Mouse (Mus musculus): ENCODE results near the gene Col13a1.

DNA sequence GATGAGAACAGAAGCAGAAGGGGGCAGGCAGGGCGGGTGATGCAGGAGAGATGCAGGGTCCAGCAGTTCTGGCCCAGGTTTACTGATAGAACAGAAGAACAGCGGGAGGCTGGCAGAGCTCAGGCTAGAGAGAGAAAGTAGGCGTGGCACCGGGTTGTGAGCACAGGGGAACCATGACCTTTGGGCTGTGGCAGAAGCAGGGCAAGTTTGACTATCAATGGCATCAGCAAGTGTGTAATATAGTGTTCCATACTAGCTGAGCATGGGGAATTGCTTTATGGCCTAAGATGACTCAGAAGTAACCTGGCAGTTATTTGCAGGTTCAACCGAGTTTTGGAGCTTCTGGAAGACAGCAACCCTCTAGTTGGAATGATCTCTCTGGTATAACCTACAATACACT is 25.0 kb downstream of the Col13a1 start:
- TF ChIP-seq ZNF384 (IDR thresholded peaks at IDR 0.05; ENCODE audit: low read depth, low read length), result no peak
- no peak for TF ChIP-seq CTCF (conservative IDR thresholded peaks at IDR 0.05 in 1 of 2, IDR thresholded peaks at IDR 0.05 in 1 of 2; ENCODE audit: low read depth in 2 of 2, low read length in 2 of 2)
- TF ChIP-seq PAX5 (IDR thresholded peaks at IDR 0.05; ENCODE audit: low read length), result no peak
- TF ChIP-seq POLR2A (IDR thresholded peaks at IDR 0.05; ENCODE audit: low read depth, low read length), result no peak
- no peak for TF ChIP-seq KAT2A (IDR thresholded peaks at IDR 0.05; ENCODE audit: insufficient replicate concordance, low read length)
- no peak for TF ChIP-seq CHD2 (IDR thresholded peaks at IDR 0.05; ENCODE audit: low read length)
- TF ChIP-seq ELF1 (IDR thresholded peaks at IDR 0.05; ENCODE audit: low read depth, low read length), result no peak
- TF ChIP-seq ZC3H11A (IDR thresholded peaks at IDR 0.05; ENCODE audit: low read depth, low read length), result no peak
- no peak for TF ChIP-seq USF2 (conservative IDR thresholded peaks at IDR 0.05; ENCODE audit: low read depth, low read length)
- no peak for TF ChIP-seq USF1 (IDR thresholded peaks at IDR 0.05; ENCODE audit: low read depth, low read length)
- no peak for TF ChIP-seq EP300 (IDR thresholded peaks at IDR 0.05; ENCODE audit: low read length)
- TF ChIP-seq HCFC1 (IDR thresholded peaks at IDR 0.05; ENCODE audit: low read depth, low read length), result no peak
- no peak for TF ChIP-seq MAX (IDR thresholded peaks at IDR 0.05; ENCODE audit: low read length)
